Mouse (Mus musculus): ENCODE data around the gene Idh2. TPM values are rescaled to one million over a fixed set of nuclear protein-coding genes. Genes with fewer than 3 reads are reported as not detected.
A peak's percentile ranks its signal among the peaks of the same experiment; 100 is the strongest.

The Idh2 gene
- polyA plus RNA-seq, 2 experiments = 457 to 595 TPM

DNA sequence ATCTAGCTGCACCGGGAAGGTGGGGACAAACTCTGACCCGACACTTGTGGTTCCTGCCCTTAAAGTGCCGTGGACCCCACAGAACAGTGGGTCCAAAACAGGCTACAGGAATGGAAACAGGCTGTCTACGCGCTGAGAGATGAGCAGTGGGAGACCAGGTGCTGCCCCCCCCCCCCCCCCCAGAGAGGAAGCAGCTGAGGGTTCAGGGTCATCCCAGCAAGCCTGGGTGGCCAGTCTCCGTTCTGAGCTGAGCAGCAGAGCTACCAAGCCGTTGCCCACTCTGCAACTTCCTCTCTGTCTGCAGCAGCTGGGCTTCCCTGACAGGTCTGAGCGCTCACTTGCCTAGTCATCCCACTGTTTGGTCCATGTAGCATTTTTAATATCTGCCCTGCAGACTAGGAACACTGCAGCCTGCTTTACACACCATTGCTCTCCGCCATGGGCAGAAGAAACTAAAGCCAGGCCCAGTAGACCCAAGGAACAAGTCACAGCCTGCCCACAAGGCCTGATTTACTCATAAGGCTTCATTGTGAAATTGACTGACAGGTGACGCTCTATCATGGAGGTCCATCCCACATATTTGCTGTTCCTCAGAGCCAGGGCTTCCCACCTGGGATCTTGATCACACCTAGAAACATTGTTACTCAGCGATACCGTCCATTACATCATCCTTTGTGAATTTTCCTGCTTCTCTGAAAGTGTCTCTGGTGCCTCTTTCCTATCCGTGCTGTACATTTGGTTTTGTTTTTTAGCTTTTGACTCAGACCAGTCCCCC lies 55.9 kb downstream of the Idh2 start:
- Histone ChIP-seq H3K9ac (ENCODE audit: low read depth, low read length, severe bottlenecking) (no peak overlapping the region), H3K4me2 (replicated peaks; ENCODE audit: low read depth, low read length, severe bottlenecking) (no peak overlapping the region), H3K9me3 (ENCODE audit: control insufficient read depth, low read length) (no peaks in the 10 kb centered on the region), H3K27ac (replicated peaks; ENCODE audit: low read depth, low read length) (peak overlapping the region; percentile 38), H3K4me1 (ENCODE audit: control insufficient read depth, insufficient read depth, low read length) (peaks cover 24% of the 10 kb centered on the region), H3K36me3 (ENCODE audit: control insufficient read depth, insufficient read depth, low read length) (peaks cover 5% of the 10 kb centered on the region; the same call in 1 of the 2 replicates), H3K4me3 (replicated peaks; ENCODE audit: low read length) (no peak overlapping the region), H3K27me3 (ENCODE audit: control insufficient read depth, insufficient read depth, low read length) (no peaks in the 10 kb centered on the region)
- no peak for TF ChIP-seq POLR2A (IDR thresholded peaks at IDR 0.05; ENCODE audit: borderline replicate concordance, extremely low read depth, insufficient read depth, insufficient read length)
- ATAC-seq (ENCODE audit: low FRiP score, low read depth) (no peak), DNase-seq (ENCODE audit: low spot score) (no peak)
- 69% methylated on average over 13 of the region's 13 CpGs for WGBS

DNA sequence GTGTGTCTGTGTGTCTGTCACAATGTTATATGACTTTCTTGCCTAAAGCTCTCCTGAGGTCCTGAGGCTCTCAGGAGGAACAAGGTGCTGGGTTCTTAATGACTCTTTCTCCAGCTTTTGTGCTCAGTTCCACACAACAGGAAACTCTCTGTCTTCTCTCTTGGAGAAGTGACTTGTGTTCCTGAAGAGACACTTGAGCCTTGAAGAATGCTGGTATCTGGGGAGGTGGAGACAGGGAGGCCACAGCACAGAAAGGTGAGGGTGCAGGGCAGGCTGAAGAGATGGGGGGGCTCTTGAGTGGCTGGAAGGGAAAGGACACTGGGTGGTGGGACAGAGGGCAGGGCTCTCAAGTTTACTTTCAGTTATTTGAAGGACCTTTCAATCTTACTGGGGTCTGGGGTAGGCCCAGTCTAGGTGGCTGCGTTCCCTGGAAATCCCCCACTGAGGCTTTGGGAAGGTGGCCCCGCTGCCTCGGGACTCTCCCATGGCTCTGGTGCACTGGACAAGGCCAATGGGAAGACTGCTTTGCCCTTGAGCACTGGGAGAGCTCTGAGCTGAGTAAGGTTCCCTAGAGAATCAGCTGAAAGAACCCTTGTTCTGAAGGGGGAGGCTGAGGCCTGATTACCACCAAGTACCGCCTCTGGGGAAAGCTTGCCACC lies 56.7 kb downstream of the Idh2 start:
- H3K27ac ChIP-seq (replicated peaks; ENCODE audit: low read depth, low read length) = 0 out of 2 replicates have a peak overlapping the region, but pooled peaks have one; percentile 38
- H3K36me3 ChIP-seq (ENCODE audit: control insufficient read depth, insufficient read depth, low read length) = peaks cover 5% of the 10 kb centered on the region; the same call in 1 of the 2 replicates
- WGBS = 89% methylated on average over 4 of the region's 4 CpGs
- H3K4me3 ChIP-seq (replicated peaks; ENCODE audit: low read length) = no peak overlapping the region
- H3K27me3 ChIP-seq (ENCODE audit: control insufficient read depth, insufficient read depth, low read length) = no peaks in the 10 kb centered on the region
- no peak for ATAC-seq (ENCODE audit: low FRiP score, low read depth)
- no peaks in the 10 kb centered on the region for H3K9me3 ChIP-seq (ENCODE audit: control insufficient read depth, low read length)
- no peak for TF ChIP-seq POLR2A (IDR thresholded peaks at IDR 0.05; ENCODE audit: borderline replicate concordance, extremely low read depth, insufficient read depth, insufficient read length)
- H3K4me2 ChIP-seq (replicated peaks; ENCODE audit: low read depth, low read length, severe bottlenecking) = no peak overlapping the region
- peaks cover 24% of the 10 kb centered on the region for H3K4me1 ChIP-seq (ENCODE audit: control insufficient read depth, insufficient read depth, low read length)
- DNase-seq (ENCODE audit: low spot score) = no peak
- no peak overlapping the region for H3K9ac ChIP-seq (ENCODE audit: low read depth, low read length, severe bottlenecking)

DNA sequence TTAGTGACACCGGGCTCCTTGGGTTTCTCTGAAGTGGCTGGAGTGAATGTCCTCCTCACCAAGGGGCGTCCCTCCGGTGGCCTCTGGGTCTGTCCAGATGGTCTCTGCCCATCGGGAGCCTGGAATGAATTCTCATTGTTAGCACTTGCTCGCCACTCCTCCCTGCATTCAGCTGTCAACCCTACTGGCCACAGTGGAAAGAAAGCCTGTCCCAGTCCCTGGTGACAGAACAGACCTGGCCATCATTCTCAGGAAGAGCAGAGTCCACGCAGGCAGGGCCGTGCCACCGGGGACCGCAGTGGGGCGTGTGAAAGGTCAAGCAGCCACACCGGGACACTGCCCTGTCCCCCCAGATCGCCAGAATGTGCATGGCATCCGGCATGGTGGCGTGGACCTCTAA lies 57.4 kb downstream of the Idh2 start:
- Histone ChIP-seq H3K9ac (ENCODE audit: low read depth, low read length, severe bottlenecking) (no peak overlapping the region), H3K27me3 (ENCODE audit: control insufficient read depth, insufficient read depth, low read length) (no peaks in the 10 kb centered on the region), H3K27ac (replicated peaks; ENCODE audit: low read depth, low read length) (no peak overlapping the region), H3K4me1 (ENCODE audit: control insufficient read depth, insufficient read depth, low read length) (peaks cover 24% of the 10 kb centered on the region), H3K9me3 (ENCODE audit: control insufficient read depth, low read length) (no peaks in the 10 kb centered on the region), H3K4me2 (replicated peaks; ENCODE audit: low read depth, low read length, severe bottlenecking) (no peak overlapping the region), H3K36me3 (ENCODE audit: control insufficient read depth, insufficient read depth, low read length) (peaks cover 5% of the 10 kb centered on the region; the same call in 1 of the 2 replicates), H3K4me3 (replicated peaks; ENCODE audit: low read length) (no peak overlapping the region)
- ATAC-seq (ENCODE audit: low FRiP score, low read depth) (no peak), DNase-seq (ENCODE audit: low spot score) (no peak)
- TF ChIP-seq POLR2A (IDR thresholded peaks at IDR 0.05; ENCODE audit: borderline replicate concordance, extremely low read depth, insufficient read depth, insufficient read length) = no peak
- 67% methylated on average over 14 of the region's 14 CpGs for WGBS

DNA sequence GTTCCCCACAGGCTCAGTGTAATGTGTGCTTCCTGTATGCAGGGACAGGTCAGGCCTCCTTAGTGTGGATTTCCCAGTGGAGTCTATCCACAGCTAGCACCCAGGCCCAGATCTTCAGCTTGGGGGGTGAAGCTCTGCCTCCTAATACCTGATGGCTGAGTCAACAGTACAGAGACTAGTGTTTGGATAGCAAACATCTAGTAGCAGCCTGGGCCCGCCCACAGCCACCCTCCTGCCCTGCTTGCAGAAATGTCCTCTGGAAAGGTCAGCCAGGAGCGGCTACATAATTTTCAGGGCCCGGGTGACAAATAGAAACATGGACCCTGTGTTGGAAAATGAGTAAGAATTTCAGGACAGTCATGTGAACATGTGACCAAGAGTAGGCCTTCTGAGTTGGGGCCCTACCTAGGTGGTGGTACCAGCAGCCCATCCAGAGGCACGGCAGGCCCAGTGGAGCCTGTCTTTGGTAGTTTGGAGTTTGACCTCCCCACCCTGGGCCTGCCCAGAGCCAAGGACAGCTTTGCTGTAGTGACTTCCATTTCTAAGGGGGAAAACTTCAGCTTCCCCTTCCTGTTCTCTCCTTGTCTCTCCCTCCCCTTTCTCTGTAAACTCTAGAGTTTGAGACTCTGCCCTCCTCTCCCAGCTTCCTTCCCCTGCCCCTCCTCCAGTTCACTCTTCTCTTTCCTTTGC lies 58.0 kb downstream of the Idh2 start:
- no peak for TF ChIP-seq POLR2A (IDR thresholded peaks at IDR 0.05; ENCODE audit: borderline replicate concordance, extremely low read depth, insufficient read depth, insufficient read length)
- no peak overlapping the region for H3K4me3 ChIP-seq (replicated peaks; ENCODE audit: low read length)
- H3K4me1 ChIP-seq (ENCODE audit: control insufficient read depth, insufficient read depth, low read length) = peaks cover 28% of the 10 kb centered on the region
- ATAC-seq (ENCODE audit: low FRiP score, low read depth) (no peak), DNase-seq (ENCODE audit: low spot score) (no peak)
- peaks cover 5% of the 10 kb centered on the region; the same call in 1 of the 2 replicates for H3K36me3 ChIP-seq (ENCODE audit: control insufficient read depth, insufficient read depth, low read length)
- no peaks in the 10 kb centered on the region for H3K27me3 ChIP-seq (ENCODE audit: control insufficient read depth, insufficient read depth, low read length)
- H3K4me2 ChIP-seq (replicated peaks; ENCODE audit: low read depth, low read length, severe bottlenecking) = no peak overlapping the region
- WGBS = 82% methylated on average over 4 of the region's 4 CpGs
- H3K9ac ChIP-seq (ENCODE audit: low read depth, low read length, severe bottlenecking) = peak overlapping the region; percentile 7; the same call in 1 of the 2 replicates
- no peak overlapping the region for H3K27ac ChIP-seq (replicated peaks; ENCODE audit: low read depth, low read length)
- H3K9me3 ChIP-seq (ENCODE audit: control insufficient read depth, low read length) = no peaks in the 10 kb centered on the region

DNA sequence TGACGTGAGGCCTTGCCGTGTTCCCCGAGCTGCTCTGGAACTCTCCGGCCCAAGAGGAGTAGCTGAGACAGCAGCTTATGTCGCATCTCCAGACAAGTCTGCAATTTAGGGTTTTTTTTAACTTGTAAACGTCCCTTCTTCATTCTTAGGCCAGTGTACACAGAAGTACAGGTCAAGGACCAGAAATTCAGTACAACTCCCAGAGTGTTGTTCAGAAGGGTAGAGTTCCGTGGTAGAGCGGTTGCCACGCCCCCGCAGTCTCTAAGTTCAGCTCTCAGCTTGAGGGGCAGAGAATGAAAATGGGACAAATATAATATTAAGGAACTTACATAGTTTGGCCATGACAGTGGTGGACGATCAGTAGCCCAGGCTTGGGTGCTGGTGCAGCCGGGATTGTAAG lies 59.4 kb downstream of the Idh2 start:
- Histone ChIP-seq H3K4me2 (replicated peaks; ENCODE audit: low read depth, low read length, severe bottlenecking) (no peak overlapping the region), H3K9ac (ENCODE audit: low read depth, low read length, severe bottlenecking) (no peak overlapping the region), H3K4me1 (ENCODE audit: control insufficient read depth, insufficient read depth, low read length) (peaks cover 36% of the 10 kb centered on the region), H3K9me3 (ENCODE audit: control insufficient read depth, low read length) (no peaks in the 10 kb centered on the region), H3K27me3 (ENCODE audit: control insufficient read depth, insufficient read depth, low read length) (no peaks in the 10 kb centered on the region), H3K27ac (replicated peaks; ENCODE audit: low read depth, low read length) (no peak overlapping the region), H3K36me3 (ENCODE audit: control insufficient read depth, insufficient read depth, low read length) (peaks cover 5% of the 10 kb centered on the region; the same call in 1 of the 2 replicates), H3K4me3 (replicated peaks; ENCODE audit: low read length) (no peak overlapping the region)
- WGBS = 84% methylated on average over 12 of the region's 12 CpGs
- no peak for TF ChIP-seq POLR2A (IDR thresholded peaks at IDR 0.05; ENCODE audit: borderline replicate concordance, extremely low read depth, insufficient read depth, insufficient read length)
- DNase-seq (ENCODE audit: low spot score) (no peak), ATAC-seq (ENCODE audit: low FRiP score, low read depth) (no peak)

All from limb, embryonic 14.5 days (tissue).